Mouse (Mus musculus): ENCODE measurements around the gene Trim54. TPM values are rescaled to one million over a fixed set of nuclear protein-coding genes. Genes with fewer than 3 reads are reported as not detected.

The Trim54 gene
- polyA plus RNA-seq, 1 experiment from 2014 or later: 0.79 TPM

DNA sequence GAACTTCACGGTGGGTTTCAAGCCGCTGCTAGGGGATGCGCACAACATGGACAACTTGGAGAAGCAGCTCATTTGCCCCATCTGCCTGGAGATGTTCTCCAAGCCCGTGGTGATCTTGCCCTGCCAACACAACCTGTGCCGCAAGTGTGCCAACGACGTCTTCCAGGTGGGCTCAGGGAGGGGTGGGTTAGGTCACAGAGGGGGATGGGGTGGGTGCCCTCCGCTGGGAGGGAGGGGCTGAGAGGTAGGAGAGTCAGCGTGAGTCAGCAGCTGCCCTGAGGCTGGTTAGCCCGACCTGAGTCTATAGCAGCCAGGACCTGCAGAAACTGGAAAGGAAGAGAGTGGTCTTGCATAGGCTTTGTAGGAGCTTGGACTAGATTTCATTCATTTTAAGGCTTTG is 400 bp downstream of the Trim54 start:
- H3K9me3 ChIP-seq: no peaks in the 10 kb centered on the region
- no peak overlapping the region for H3K4me2 ChIP-seq (replicated peaks)
- no peaks in the 10 kb centered on the region for H3K4me1 ChIP-seq
- no peaks in the 10 kb centered on the region for H3K36me3 ChIP-seq
- H3K9ac ChIP-seq: no peak overlapping the region
- peaks cover 4% of the 10 kb centered on the region; the same call in 1 of the 2 replicates for H3K27me3 ChIP-seq (replicated peaks)
- H3K27ac ChIP-seq: no peak overlapping the region
- ATAC-seq (ENCODE audit: low FRiP score, low read depth): no peak
- 27% methylated on average over 10 of the region's 10 CpGs for WGBS
- H3K4me3 ChIP-seq: no peak overlapping the region

DNA sequence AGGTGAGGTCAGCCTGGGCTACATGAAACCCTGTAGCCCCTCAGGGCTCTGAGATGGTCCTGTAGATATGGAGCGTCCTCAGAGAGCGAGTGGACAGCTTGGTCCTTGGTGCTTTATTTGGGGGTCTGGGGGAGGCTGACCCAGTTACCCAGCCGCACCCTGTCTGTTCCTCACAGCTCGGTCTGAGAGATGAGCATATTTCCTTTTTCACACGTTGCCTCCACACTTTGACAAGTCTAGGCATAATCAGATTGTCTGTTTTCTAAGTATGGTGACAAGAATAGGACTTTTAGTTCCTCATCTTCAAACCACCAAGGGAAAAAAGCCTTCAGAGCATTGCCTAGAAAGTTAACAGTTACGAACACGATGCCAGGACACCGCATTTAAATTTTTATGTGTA is 4.6 kb downstream of the Trim54 start:
- no peaks in the 10 kb centered on the region for H3K4me1 ChIP-seq
- no peak overlapping the region for H3K4me3 ChIP-seq
- H3K36me3 ChIP-seq: no peaks in the 10 kb centered on the region
- no peak overlapping the region for H3K27ac ChIP-seq
- no peak for ATAC-seq (ENCODE audit: low FRiP score, low read depth)
- 90% methylated on average over 8 of the region's 8 CpGs for WGBS
- peaks cover 4% of the 10 kb centered on the region; the same call in 1 of the 2 replicates for H3K27me3 ChIP-seq (replicated peaks)
- H3K9me3 ChIP-seq: no peaks in the 10 kb centered on the region
- H3K4me2 ChIP-seq (replicated peaks): no peak overlapping the region
- H3K9ac ChIP-seq: no peak overlapping the region

DNA sequence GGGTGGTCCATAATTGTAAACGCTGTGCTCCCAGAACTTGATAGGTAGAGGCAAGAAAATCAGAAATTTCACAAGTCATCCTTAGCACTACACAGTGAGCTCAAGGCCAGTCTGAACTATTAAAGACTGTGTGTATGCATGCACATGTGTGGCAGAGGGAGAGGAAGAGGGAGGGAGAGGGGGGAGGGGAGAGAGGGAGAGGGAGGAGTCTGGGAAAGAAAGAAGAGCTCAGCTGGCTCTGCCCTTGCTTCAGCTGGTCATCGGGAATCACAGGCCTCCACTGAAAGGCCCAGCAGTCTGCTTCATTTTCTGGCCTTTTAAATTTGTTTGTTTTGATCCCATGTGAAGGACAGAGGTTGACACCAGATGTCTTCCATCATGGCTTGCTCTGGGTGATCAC is 7.0 kb downstream of the Trim54 start:
- ATAC-seq (ENCODE audit: low FRiP score, low read depth): no peak
- Histone ChIP-seq H3K9me3 (no peaks in the 10 kb centered on the region), H3K4me1 (no peaks in the 10 kb centered on the region), H3K4me3 (no peak overlapping the region), H3K4me2 (replicated peaks) (no peak overlapping the region), H3K27me3 (replicated peaks) (no peaks in the 10 kb centered on the region), H3K9ac (no peak overlapping the region), H3K36me3 (no peaks in the 10 kb centered on the region), H3K27ac (no peak overlapping the region)
- WGBS: 60% methylated on average over 2 of the region's 2 CpGs

GRCm38 (mm10) chr5:31126050-31126449 is 9.5 kb downstream of the Trim54 start:
- no peaks in the 10 kb centered on the region for H3K9me3 ChIP-seq
- H3K27me3 ChIP-seq (replicated peaks): 0 out of 2 replicates have a peak, but pooled peaks cover 2% of the 10 kb centered on the region
- no peak overlapping the region for H3K9ac ChIP-seq
- no peaks in the 10 kb centered on the region for H3K4me1 ChIP-seq
- no peak for ATAC-seq (ENCODE audit: low FRiP score, low read depth)
- no peak overlapping the region for H3K4me2 ChIP-seq (replicated peaks)
- 41% methylated on average over 5 of the region's 5 CpGs for WGBS
- no peak overlapping the region for H3K4me3 ChIP-seq
- H3K27ac ChIP-seq: no peak overlapping the region
- H3K36me3 ChIP-seq: no peaks in the 10 kb centered on the region

DNA sequence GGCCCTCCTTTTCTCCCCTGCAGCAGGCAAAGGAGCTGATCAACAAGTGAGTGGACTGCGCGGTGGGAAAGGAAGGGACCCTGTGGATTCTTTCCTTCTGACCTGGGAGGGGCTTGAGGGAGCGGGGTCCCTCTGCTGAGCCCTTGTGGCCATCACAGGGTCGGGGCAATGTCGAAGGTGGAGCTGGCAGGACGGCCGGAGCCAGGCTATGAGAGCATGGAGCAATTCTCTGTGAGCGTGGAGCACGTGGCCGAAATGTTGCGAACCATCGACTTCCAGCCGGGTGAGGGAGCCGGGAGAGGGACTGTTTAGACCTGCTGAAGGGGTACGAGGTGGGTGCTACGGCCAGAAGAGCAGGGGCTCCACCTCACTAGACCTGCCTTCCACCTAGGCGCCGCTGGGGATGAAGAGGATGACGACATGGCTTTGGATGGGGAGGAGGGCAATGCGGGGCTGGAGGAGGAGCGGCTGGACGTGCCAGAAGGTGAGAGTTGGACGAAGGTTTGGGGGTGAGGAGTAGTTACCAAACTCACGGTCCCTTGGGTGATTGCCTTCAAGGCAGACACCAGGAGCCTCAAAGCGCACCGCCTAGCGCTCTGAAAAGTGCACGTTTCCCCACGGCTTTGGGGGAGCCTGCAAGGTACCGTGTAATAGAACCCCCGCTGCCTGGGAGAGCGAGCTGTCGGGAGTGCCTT is 20.4 kb downstream of the Trim54 start:
- H3K4me3 ChIP-seq: no peak overlapping the region
- peaks cover 24% of the 10 kb centered on the region for H3K4me1 ChIP-seq
- WGBS: under 1% methylated on average over 33 of the region's 33 CpGs
- H3K9me3 ChIP-seq: no peaks in the 10 kb centered on the region
- H3K27me3 ChIP-seq (replicated peaks): peaks cover 62% of the 10 kb centered on the region
- peaks cover 7% of the 10 kb centered on the region; the same call in 1 of the 2 replicates for H3K36me3 ChIP-seq
- peak overlapping the region; percentile 57 for H3K4me2 ChIP-seq (replicated peaks)
- no peak overlapping the region for H3K27ac ChIP-seq
- ATAC-seq (ENCODE audit: low FRiP score, low read depth): no peak
- H3K9ac ChIP-seq: no peak overlapping the region

GRCm38 (mm10) chr5:31137658-31138057 is 21.1 kb downstream of the Trim54 start:
- H3K4me1 ChIP-seq: peaks cover 24% of the 10 kb centered on the region
- H3K27ac ChIP-seq: no peak overlapping the region
- H3K4me3 ChIP-seq: no peak overlapping the region
- no peak overlapping the region for H3K9ac ChIP-seq
- no peak for ATAC-seq (ENCODE audit: low FRiP score, low read depth)
- H3K27me3 ChIP-seq (replicated peaks): peaks cover 62% of the 10 kb centered on the region
- peak overlapping the region; percentile 57 for H3K4me2 ChIP-seq (replicated peaks)
- H3K36me3 ChIP-seq: peaks cover 8% of the 10 kb centered on the region; the same call in 1 of the 2 replicates
- no peaks in the 10 kb centered on the region for H3K9me3 ChIP-seq
- under 1% methylated on average over 13 of the region's 13 CpGs for WGBS

DNA sequence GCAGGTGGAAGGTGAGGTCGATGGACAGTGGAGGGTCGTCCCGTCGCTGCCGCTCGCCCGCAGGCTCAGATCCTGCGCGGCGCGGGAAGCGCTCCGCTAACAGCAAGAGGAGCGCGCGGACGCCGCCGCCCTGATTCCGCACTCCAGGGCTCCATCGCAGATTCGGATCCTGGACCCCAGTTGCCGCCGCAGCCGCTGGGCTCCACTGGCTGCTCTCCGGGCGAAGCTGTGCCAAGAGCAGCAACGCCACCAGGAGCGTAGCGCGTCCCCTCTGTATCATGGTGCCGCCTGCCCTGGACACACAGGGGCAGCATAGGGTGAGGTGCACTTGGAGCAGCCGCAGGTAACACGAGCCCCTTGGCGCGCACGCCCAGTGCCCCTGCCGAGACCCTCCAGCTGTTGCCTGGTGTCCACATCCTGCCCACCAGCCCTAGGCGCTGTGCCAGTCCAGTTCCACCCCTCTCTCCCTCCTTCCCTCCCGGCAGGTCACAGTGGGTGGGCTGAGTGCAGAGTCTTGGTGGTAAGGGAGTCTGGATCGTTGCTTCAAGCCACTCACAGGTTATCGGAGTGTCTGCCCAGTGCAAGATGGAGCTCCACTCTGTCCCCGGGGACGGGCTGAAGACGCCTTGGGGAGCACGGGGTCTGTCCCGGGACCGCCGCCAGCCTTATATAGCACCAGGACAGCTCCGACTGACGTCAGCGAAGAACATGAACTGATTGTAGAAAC is 21.9 kb downstream of the Trim54 start, which contains the start of gene Ucn:
Gene Ucn, minus strand, starts transcription at position 589 of the 727 bp plus-strand sequence.
- H3K27me3 ChIP-seq (replicated peaks): peaks cover 62% of the 10 kb centered on the region
- H3K9me3 ChIP-seq: no peaks in the 10 kb centered on the region
- peaks cover 24% of the 10 kb centered on the region for H3K4me1 ChIP-seq
- peak within 1 kb of the TSS; percentile 10; the same call in 1 of the 2 replicates for H3K4me3 ChIP-seq
- no peak within 1 kb of the TSS for H3K9ac ChIP-seq
- WGBS: under 1% methylated on average over 52 of the region's 52 CpGs
- ATAC-seq (ENCODE audit: low FRiP score, low read depth): no peak
- no peak within 1 kb of the TSS for H3K27ac ChIP-seq
- peaks cover 11% of the 10 kb centered on the region; the same call in 1 of the 2 replicates for H3K36me3 ChIP-seq
- H3K4me2 ChIP-seq (replicated peaks): peak within 1 kb of the TSS; percentile 57

- WGBS: 17% methylated on average over 9 of the region's 9 CpGs
- Histone ChIP-seq H3K27ac (no peak overlapping the region), H3K9ac (no peak overlapping the region), H3K4me1 (peaks cover 24% of the 10 kb centered on the region), H3K9me3 (no peaks in the 10 kb centered on the region), H3K4me3 (peak overlapping the region; percentile 10; the same call in 1 of the 2 replicates), H3K36me3 (peaks cover 15% of the 10 kb centered on the region), H3K4me2 (replicated peaks) (peak overlapping the region; percentile 57; the same call in 1 of the 2 replicates), H3K27me3 (replicated peaks) (peaks cover 59% of the 10 kb centered on the region)
- no peak for ATAC-seq (ENCODE audit: low FRiP score, low read depth)
Observed at GRCm38 (mm10) chr5:31138968-31139425, 22.5 kb downstream of the Trim54 start.

DNA sequence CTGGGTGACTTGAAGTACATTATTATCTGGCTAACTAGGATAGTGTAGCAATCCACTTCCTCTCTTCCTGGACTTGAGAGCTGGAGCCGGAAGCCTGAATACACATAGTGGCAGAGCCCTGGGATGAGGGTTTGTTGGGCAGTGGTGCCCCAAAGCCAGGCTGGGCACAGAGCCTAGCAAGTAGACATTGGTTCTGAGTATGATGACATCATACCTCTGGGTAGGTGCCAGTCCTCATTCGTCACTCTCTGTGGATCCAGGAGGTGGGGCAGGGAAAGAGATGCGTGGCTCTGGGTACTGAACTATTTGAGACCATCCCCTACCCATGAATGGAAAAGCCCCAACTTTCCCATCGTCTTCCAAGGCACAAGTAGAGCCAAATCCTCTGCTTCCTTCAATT is 33.3 kb downstream of the Trim54 start:
- Histone ChIP-seq H3K36me3 (peaks cover 18% of the 10 kb centered on the region), H3K4me2 (replicated peaks) (no peak overlapping the region), H3K9me3 (no peaks in the 10 kb centered on the region), H3K4me3 (no peak overlapping the region), H3K27me3 (replicated peaks) (no peaks in the 10 kb centered on the region), H3K27ac (no peak overlapping the region), H3K9ac (no peak overlapping the region), H3K4me1 (peaks cover 12% of the 10 kb centered on the region)
- 84% methylated on average over 4 of the region's 4 CpGs for WGBS
- ATAC-seq (ENCODE audit: low FRiP score, low read depth): no peak

DNA sequence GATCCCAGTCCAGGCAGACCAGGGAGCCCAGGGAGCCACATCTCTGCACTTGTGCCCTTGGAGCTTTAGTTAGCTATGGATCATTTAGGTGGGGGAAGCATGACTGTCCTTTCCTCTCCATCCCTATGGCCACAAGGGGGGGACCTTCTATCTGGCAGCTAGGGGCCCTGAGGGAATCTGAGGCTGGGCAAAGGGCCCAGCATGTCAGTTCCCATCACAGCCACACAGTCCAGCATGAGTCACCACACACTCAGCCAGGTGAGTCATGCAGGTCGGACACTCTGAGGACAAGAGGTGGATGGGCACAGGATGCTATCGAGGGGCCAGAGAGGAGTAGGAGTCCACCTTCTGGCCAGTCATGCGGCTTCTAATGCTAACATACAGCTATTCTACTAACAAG is 35.2 kb downstream of the Trim54 start:
- no peak overlapping the region for H3K4me3 ChIP-seq
- H3K4me1 ChIP-seq: peaks cover 13% of the 10 kb centered on the region
- peaks cover 16% of the 10 kb centered on the region; the same call in 1 of the 2 replicates for H3K36me3 ChIP-seq
- no peaks in the 10 kb centered on the region for H3K27me3 ChIP-seq (replicated peaks)
- no peak overlapping the region for H3K9ac ChIP-seq
- ATAC-seq (ENCODE audit: low FRiP score, low read depth): no peak
- no peak overlapping the region for H3K4me2 ChIP-seq (replicated peaks)
- WGBS: 96% methylated on average over 3 of the region's 3 CpGs
- no peaks in the 10 kb centered on the region for H3K9me3 ChIP-seq
- H3K27ac ChIP-seq: no peak overlapping the region

GRCm38 (mm10) chr5:31153516-31154151 is 37.1 kb downstream of the Trim54 start:
- Histone ChIP-seq H3K9me3 (no peaks in the 10 kb centered on the region), H3K4me2 (replicated peaks) (peak overlapping the region; percentile 80), H3K36me3 (peaks cover 35% of the 10 kb centered on the region), H3K27me3 (replicated peaks) (no peaks in the 10 kb centered on the region), H3K9ac (peak overlapping the region; percentile 59), H3K4me1 (peaks cover 13% of the 10 kb centered on the region), H3K27ac (no peak overlapping the region), H3K4me3 (peak overlapping the region; percentile 66)
- 43% methylated on average over 6 of the region's 6 CpGs for WGBS
- ATAC-seq (ENCODE audit: low FRiP score, low read depth): peak; percentile 43

GRCm38 (mm10) chr5:31154152-31154553 is 37.6 kb downstream of the Trim54 start, which contains the start of gene Mpv17:
Mpv17 (minus strand) TSS chr5:31154251.
- Histone ChIP-seq H3K4me2 (replicated peaks) (peak within 1 kb of the TSS; percentile 80), H3K4me1 (peaks cover 13% of the 10 kb centered on the region), H3K36me3 (peaks cover 40% of the 10 kb centered on the region), H3K4me3 (peak within 1 kb of the TSS; percentile 66), H3K9ac (peak within 1 kb of the TSS; percentile 59), H3K9me3 (no peaks in the 10 kb centered on the region), H3K27ac (no peak within 1 kb of the TSS), H3K27me3 (replicated peaks) (no peaks in the 10 kb centered on the region)
- ATAC-seq (ENCODE audit: low FRiP score, low read depth): peak; percentile 90
- WGBS: 0% methylated on average over 19 of the region's 19 CpGs
